Mouse (Mus musculus) hindbrain, embryonic 16.5 days (tissue): Measurements from ENCODE around the gene Vgll4. TPM values are rescaled to one million over a fixed set of nuclear protein-coding genes. Genes with fewer than 3 reads are reported as not detected.
"Not testable (repeated sequence)": the region's sequence is repeated elsewhere in the genome, so short reads cannot be mapped to it uniquely, and the experiment has no call there.

Experiments used
- ATAC-seq: fragments of 200-750 bp; cut with Nextera tagmentation; 2 replicates; pipeline ENCODE4 v1.8.0; 2017; ENCODE audit warnings: moderate TSS enrichment, moderate library complexity
- H3K27ac ChIP-seq: fragments of 300-500 bp; sonication (generic); 2 replicates; pipeline ENCODE4 v1.5.1; 2014; ENCODE audit warnings: low read depth, mild to moderate bottlenecking, control low read depth, low read length, moderate library complexity
- H3K27me3 ChIP-seq: fragments of 300-500 bp; sonication (generic); replicated peaks from 2 replicates; pipeline ENCODE4 v1.6.1; 2014; ENCODE audit warnings: low read length; ENCODE audit not compliant: control insufficient read depth, insufficient read depth
- H3K36me3 ChIP-seq: fragments of 300-500 bp; sonication (generic); 2 replicates; pipeline ENCODE4 v1.6.1; 2014; ENCODE audit warnings: mild to moderate bottlenecking, low read length, moderate library complexity, mixed read lengths; ENCODE audit not compliant: control insufficient read depth, insufficient read depth
- H3K4me1 ChIP-seq: fragments of 300-500 bp; sonication (generic); 2 replicates; pipeline ENCODE4 v1.6.1; 2014; ENCODE audit warnings: low read depth, low read length; ENCODE audit not compliant: control insufficient read depth, insufficient read depth
- H3K4me2 ChIP-seq: fragments of 300-500 bp; sonication (generic); 2 replicates; pipeline ENCODE4 v1.6.1; 2014; ENCODE audit warnings: mild to moderate bottlenecking, low read length, control low read depth, moderate library complexity
- H3K4me3 ChIP-seq: fragments of 300-500 bp; sonication (generic); 2 replicates; pipeline ENCODE4 v1.5.1; 2014; ENCODE audit warnings: mild to moderate bottlenecking, low read length, control low read depth, moderate library complexity
- H3K9ac ChIP-seq: fragments of 300-500 bp; sonication (generic); 2 replicates; pipeline ENCODE4 v1.6.1; 2014; ENCODE audit warnings: low read depth, mild to moderate bottlenecking, control low read depth, low read length, moderate library complexity
- H3K9me3 ChIP-seq: fragments of 300-500 bp; sonication (generic); 2 replicates; pipeline ENCODE4 v1.6.1; 2014; ENCODE audit warnings: mild to moderate bottlenecking, low read length, moderate library complexity; ENCODE audit not compliant: control insufficient read depth
- WGBS: fragments of 180-500 bp; shearing (Covaris S2); extraction: QIAGEN DNeasy Blood & Tissue Kit; methylation state at CpG from one replicate; pipeline ENCODE4 v1.1.7; 2014; 5-methylcytosine and 5-hydroxymethylcytosine counted together
- polyA plus RNA-seq: library from polyadenylated mRNA; unstranded; fragments of >200 nt; fragmentation: Nextera tagmentation; extraction: Ambion mirVana; gene quantifications from 2 replicates; pipeline ENCODE4 v1.2.1, GENCODE M21; 2015

Gene Vgll4
- polyA plus RNA-seq, 1 experiment from 2014 or later: 62.0 TPM

DNA sequence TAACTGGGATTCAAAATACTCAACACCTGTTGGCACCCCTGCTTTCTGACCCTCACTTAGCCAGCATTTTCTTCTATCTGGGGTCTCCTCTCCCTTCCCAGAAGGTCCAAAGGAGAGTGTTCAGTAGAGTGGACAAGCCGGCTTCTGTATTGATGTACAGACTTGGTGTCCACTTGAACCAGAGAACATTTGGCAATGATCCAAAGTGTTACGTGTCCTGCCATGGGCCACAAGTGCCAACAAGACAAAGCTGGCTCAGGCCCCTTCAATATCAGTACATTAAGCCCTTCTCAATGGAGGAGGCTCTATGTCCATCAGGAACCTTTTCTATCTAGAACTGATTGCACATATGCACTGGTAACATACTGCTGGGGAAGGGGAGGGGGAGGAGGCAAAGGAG is 73.5 kb downstream of the Vgll4 start:
- Histone ChIP-seq H3K4me3 (no peak overlapping the region), H3K4me1 (peaks cover 44% of the 10 kb centered on the region), H3K27me3 (no peaks in the 10 kb centered on the region), H3K4me2 (no peak overlapping the region), H3K9ac (no peak overlapping the region), H3K27ac (no peak overlapping the region), H3K36me3 (no peaks in the 10 kb centered on the region), H3K9me3 (no peaks in the 10 kb centered on the region)
- no peak for ATAC-seq
- 63% methylated on average over 2 of the region's 2 CpGs for WGBS

DNA sequence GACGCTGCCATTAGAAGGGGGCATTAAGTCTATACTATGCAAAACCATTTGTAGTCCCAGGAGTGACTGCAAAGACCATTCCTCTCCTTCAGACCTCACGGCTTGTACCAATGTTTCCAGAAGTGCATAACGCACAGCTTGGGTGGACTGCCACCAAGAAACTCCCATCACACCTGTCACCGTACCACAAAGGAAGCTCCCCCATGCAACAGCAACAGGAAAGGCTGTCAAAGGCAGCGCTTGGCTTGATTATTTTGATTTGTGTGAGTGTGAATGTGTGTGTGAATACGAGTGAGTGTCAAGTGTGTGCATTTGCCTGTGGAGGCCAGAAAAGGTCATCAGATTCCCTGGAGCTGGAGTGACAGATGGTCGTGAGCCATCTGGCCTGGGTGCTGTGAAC is 74.6 kb downstream of the Vgll4 start:
- H3K36me3 ChIP-seq: no peaks in the 10 kb centered on the region
- H3K9ac ChIP-seq: no peak overlapping the region
- ATAC-seq: no peak
- no peaks in the 10 kb centered on the region for H3K27me3 ChIP-seq
- H3K4me2 ChIP-seq: no peak overlapping the region
- 89% methylated on average over 7 of the region's 7 CpGs for WGBS
- no peak overlapping the region for H3K27ac ChIP-seq
- peaks cover 46% of the 10 kb centered on the region for H3K4me1 ChIP-seq
- no peaks in the 10 kb centered on the region for H3K9me3 ChIP-seq
- no peak overlapping the region for H3K4me3 ChIP-seq

DNA sequence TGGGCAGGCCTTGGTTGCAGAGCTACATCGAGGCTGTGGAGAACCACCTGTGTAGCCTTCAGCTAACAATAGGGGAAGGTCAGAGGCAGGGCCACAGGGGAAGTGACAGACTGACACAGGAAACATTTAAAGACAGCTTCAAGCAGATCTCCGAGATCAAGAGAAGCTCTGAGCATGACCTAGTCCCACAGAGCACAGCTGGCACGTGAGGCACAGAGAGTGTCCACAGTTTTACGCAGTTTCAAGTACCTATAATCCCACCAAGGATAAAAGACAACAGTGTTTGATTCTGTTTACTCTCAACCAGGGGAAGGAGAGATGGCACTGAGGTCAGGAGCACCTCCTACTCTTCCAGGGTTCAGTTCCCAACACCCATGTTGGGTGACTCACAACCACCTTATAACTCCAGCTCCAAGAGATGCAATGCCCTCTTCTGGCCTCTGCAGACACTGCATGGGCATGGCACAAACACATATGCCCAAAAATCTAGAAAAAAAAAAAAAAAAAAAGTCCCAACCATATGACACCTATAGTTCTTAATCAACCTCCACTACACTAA is 75.2 kb downstream of the Vgll4 start:
- Histone ChIP-seq H3K27me3 (no peaks in the 10 kb centered on the region), H3K36me3 (no peaks in the 10 kb centered on the region), H3K9me3 (no peaks in the 10 kb centered on the region), H3K4me3 (no peak overlapping the region), H3K4me2 (no peak overlapping the region), H3K9ac (no peak overlapping the region), H3K4me1 (peaks cover 41% of the 10 kb centered on the region), H3K27ac (no peak overlapping the region)
- no peak for ATAC-seq
- WGBS: 72% methylated on average over 4 of the region's 4 CpGs

DNA sequence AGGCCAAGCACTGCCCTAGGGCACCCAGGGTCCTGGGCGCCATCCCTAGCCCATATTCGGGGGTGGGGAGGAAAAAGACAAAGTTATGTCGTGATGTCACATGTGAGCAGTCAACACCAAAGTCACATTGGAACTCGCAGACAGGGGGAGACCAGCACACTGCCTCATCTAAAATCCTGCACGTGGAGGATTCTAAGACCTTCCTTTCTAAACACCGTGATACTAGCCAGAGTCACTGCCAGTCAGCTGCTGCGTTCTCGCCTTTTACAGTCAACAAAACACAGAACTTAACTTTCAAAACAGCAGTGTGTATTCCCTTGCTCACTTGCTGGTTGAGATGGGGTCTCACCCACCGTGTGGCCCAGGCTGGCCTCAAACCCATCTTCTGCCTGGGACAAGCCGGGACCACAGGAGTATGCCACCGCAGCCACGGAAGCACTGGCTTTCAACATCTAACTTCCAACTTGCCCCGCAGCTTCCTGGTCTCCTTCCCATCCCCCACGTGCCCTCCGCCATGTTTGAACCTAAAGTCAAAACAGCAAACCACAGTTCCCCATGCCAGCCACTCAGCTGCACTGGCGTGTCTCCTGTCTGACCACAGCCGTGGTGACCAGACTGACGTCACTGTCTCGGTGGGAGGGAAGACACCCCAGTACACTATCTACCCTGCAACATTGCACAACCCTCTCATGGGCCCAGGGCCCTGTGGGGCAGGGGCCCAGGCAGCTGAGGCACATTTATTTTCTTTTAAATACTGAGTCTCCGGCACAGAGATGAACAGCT is 76.2 kb downstream of the Vgll4 start:
- H3K9ac ChIP-seq: no peak overlapping the region
- no peaks in the 10 kb centered on the region for H3K36me3 ChIP-seq
- 63% methylated on average over 20 of the region's 20 CpGs for WGBS
- no peaks in the 10 kb centered on the region for H3K9me3 ChIP-seq
- peak overlapping the region; percentile 10; the same call in 1 of the 2 replicates for H3K27ac ChIP-seq
- no peaks in the 10 kb centered on the region for H3K27me3 ChIP-seq
- no peak for ATAC-seq
- H3K4me1 ChIP-seq: peaks cover 41% of the 10 kb centered on the region
- no peak overlapping the region for H3K4me3 ChIP-seq
- no peak overlapping the region for H3K4me2 ChIP-seq

DNA sequence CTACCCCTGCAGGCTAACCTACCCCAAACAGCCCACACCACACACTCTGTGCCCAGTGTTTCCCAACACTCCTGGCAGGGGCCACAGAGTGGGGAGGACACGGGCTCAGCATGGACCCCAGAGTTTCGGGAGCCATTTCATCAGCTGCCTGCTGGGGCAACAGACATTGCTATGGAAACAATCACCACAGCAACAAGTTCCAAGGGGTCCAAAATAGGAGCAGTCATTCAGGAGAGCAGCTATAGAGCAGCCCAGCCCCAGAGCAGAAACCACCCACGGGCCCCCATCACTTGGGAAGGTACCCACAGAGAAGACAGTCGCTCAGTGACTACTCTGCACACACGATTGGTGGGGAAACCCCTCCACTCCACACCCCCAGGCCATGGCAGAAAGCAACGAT is 77.4 kb downstream of the Vgll4 start:
- Histone ChIP-seq H3K4me2 (peak overlapping the region; percentile 42), H3K27me3 (no peaks in the 10 kb centered on the region), H3K27ac (peak overlapping the region; percentile 82), H3K9me3 (no peaks in the 10 kb centered on the region), H3K36me3 (no peaks in the 10 kb centered on the region), H3K4me3 (no peak overlapping the region), H3K4me1 (peaks cover 45% of the 10 kb centered on the region), H3K9ac (peak overlapping the region; percentile 28; the same call in 1 of the 2 replicates)
- ATAC-seq: peak; percentile 76
- 7% methylated on average over 6 of the region's 6 CpGs for WGBS

DNA sequence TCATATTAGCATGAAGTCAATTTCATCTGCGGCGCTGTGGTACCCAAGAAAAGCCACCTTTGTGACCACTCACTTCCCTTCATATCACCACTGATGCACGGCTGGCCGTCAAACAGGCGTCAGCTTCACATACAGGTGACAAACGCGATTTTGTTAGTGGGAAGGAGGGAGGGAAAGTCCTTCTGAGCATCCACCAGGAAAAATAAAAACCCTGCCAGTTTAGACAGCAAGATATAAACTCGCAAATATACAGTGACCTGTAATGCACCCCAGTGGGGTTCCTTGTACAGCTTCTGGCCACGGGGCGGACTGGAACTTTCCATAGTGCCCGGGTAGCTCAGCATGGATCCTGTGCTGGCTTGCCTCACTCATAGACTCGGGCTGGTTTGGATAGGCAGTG is 78.0 kb downstream of the Vgll4 start:
- no peaks in the 10 kb centered on the region for H3K9me3 ChIP-seq
- H3K27me3 ChIP-seq: no peaks in the 10 kb centered on the region
- peaks cover 45% of the 10 kb centered on the region for H3K4me1 ChIP-seq
- H3K27ac ChIP-seq: peak overlapping the region; percentile 82
- H3K4me2 ChIP-seq: peak overlapping the region; percentile 42
- WGBS: 42% methylated on average over 12 of the region's 12 CpGs
- ATAC-seq: no peak
- H3K9ac ChIP-seq: peak overlapping the region; percentile 28; the same call in 1 of the 2 replicates
- no peaks in the 10 kb centered on the region for H3K36me3 ChIP-seq
- H3K4me3 ChIP-seq: no peak overlapping the region

DNA sequence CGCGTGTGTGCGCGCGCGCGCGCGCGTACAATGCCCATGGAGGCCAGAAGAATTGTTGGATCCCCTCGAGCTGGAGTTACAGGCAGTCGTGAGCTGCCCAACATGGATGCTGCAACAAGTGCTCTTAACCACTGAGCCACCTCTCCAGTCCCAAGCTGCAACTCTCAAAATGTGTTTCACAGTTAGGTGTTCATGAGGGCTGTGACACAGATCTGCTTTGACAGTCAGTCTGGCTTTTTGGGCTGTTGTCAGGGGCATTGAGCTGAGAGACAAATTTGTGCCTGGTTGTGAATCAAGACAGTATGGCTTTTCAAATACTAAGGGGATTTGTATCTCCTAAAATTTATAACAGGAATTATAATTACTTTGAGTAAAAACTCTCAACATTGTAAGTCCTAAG is 78.5 kb downstream of the Vgll4 start:
- H3K9ac ChIP-seq: no peak overlapping the region
- no peaks in the 10 kb centered on the region for H3K27me3 ChIP-seq
- WGBS: 63% methylated on average over 12 of the region's 12 CpGs
- H3K4me3 ChIP-seq: no peak overlapping the region
- H3K4me1 ChIP-seq: peaks cover 45% of the 10 kb centered on the region
- H3K9me3 ChIP-seq: no peaks in the 10 kb centered on the region
- H3K36me3 ChIP-seq: no peaks in the 10 kb centered on the region
- no peak for ATAC-seq
- H3K4me2 ChIP-seq: no peak overlapping the region; the same call in 1 of the 2 replicates
- H3K27ac ChIP-seq: peak overlapping the region; percentile 73

DNA sequence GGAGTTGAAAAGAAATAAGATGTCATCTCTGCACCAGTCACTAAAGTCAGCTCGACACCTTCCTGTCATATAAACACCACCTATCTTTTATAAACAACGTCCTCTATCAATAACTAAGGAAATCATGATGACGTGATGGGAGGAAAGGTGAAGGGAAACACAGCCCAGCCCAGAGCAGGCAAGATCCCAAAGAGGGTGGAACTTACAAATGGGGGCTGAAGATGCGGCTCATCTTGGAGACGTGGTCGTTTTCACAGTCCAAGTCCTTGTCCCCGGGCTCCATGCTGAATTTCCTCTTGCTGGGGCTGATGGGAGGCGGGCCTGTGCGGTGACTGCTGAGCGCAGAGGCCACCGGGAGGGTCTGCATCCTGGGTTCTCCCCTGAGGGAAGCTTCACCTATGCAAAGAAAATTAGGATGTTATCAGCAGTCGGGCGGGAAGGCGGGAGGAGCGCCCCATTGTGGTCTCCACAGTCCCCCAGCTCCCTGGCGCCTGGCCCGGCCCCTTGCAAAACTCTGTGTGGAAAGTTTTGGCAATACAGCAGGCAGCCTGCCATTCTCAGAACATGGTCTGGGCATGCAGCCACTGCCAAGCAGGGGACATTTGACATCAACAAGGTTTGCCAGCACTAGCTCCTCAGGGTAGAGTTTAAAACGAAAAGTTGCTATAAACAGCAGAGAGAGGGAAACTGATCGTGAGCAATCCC is 79.2 kb downstream of the Vgll4 start:
- Histone ChIP-seq H3K27ac (peak overlapping the region; percentile 73), H3K27me3 (no peaks in the 10 kb centered on the region), H3K4me3 (peak overlapping the region; percentile 7; the same call in 1 of the 2 replicates), H3K9me3 (no peaks in the 10 kb centered on the region), H3K36me3 (no peaks in the 10 kb centered on the region), H3K4me1 (peaks cover 45% of the 10 kb centered on the region), H3K9ac (0 out of 2 replicates have a peak overlapping the region, but pooled peaks have one; percentile 26), H3K4me2 (peak overlapping the region; percentile 42; the same call in 1 of the 2 replicates)
- ATAC-seq: peak; percentile 61
- WGBS: 35% methylated on average over 19 of the region's 19 CpGs

DNA sequence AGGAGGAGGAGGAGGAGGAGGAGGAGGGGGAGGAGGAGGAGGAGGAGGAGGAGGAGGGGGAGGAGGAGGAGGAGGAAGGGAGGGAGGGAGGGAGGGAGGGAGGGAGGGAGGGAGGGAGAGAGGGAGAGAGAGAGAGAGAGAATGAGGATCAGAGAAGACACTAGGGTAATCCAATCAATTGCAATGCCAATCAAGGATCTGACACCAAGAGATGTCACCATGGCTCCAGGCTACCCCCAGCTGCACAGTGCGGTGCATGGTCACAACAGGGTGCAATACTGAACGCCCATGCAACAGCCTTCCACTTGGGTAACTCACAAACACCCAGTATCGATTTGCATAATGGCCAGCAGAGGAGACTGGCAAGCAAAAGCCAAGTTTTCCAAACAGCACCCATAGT is 79.8 kb downstream of the Vgll4 start:
- ATAC-seq, H3K4me2 ChIP-seq, H3K36me3 ChIP-seq, H3K27me3 ChIP-seq, H3K9ac ChIP-seq, H3K4me3 ChIP-seq, H3K9me3 ChIP-seq, H3K27ac ChIP-seq: not testable (repeated sequence)
- peaks cover 45% of the 10 kb centered on the region for H3K4me1 ChIP-seq
- WGBS: 41% methylated on average over 3 of the region's 3 CpGs
